Mouse (Mus musculus) liver, embryonic 14.5 days (tissue): Measurements from ENCODE around the gene E130114P18Rik.

ENCODE experiments used
- CTCF ChIP-seq: IDR thresholded peaks from 2 replicates; pipeline ENCODE4 v1.5.1; 2016; ENCODE audit warnings: antibody characterized with exemption, low read depth, control low read depth
- EP300 ChIP-seq: IDR thresholded peaks from 2 replicates; pipeline ENCODE4 v1.6.1; 2016; ENCODE audit warnings: antibody characterized with exemption, low read depth

GRCm38 (mm10) chr4:97649626-97650015 is 128.3 kb downstream of the E130114P18Rik start:
- TF ChIP-seq CTCF (no peak), EP300 (no peak)
